Mouse (Mus musculus): ENCODE data around the gene Spns3.

DNA sequence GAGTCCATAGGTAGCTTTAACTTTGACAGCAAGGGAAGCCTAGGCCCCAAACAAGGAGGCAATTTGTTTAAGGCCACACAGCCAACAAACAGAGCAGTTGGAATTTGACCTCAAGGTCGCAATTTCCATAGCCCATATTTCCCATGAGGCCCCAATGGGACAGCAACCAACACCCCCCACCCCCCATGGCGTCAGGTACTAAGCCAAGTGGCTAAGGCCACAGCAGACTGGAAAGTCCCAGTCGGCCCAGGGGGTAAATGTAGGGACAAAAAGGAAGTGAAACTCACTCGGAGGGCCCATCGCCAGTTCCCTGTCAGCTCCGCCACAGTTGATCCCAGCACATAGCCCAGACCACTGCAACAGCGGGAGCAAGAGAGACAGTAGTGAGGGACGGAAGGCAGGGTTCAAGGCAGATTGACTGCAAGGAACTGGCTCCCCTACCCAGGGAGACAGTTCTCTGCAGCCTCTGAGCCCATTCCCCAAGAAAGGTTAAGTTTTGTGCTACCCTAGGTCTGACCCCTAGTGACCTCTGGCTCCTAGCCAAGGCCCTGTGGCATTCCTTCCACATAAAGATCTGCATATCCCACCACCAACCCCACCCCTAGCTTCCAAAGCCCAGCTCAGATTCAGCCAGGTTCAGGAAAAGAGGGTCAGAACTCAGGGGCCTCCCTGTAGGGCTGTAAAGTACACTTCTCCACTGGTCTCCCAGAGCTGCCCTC is 12.1 kb downstream of the Spns3 start:
- TF ChIP-seq CTCF (IDR thresholded peaks at IDR 0.05; ENCODE audit: control insufficient read depth, insufficient read depth, low read length) (no peak), POLR2A (IDR thresholded peaks at IDR 0.05; ENCODE audit: borderline replicate concordance, control insufficient read depth, low read depth, low read length) (no peak)

Measured in bone marrow, adult 2 months (tissue).